Mouse (Mus musculus) forebrain, embryonic 13.5 days (tissue): ENCODE results near the gene Emcn. TPM values are rescaled to one million over a fixed set of nuclear protein-coding genes. Genes with fewer than 3 reads are reported as not detected.
A peak's percentile ranks its signal among the peaks of the same experiment; 100 is the strongest.

ENCODE experiments used
- ATAC-seq: fragments of 200-750 bp; cut with Nextera tagmentation; 2 replicates; pipeline ENCODE4 v1.8.0; 2017
- H3K27ac ChIP-seq: fragments of 300-500 bp; sonication (generic); 2 replicates; pipeline ENCODE4 v1.5.1; 2015; ENCODE audit warnings: inconsistent platforms, mild to moderate bottlenecking, moderate library complexity
- H3K27me3 ChIP-seq: fragments of 300-500 bp; sonication (generic); 2 replicates; pipeline ENCODE4 v1.6.1; 2015; ENCODE audit warnings: mild to moderate bottlenecking, inconsistent platforms
- H3K36me3 ChIP-seq: fragments of 300-500 bp; sonication (generic); 2 replicates; pipeline ENCODE4 v1.6.1; 2015; ENCODE audit warnings: mild to moderate bottlenecking, inconsistent platforms; ENCODE audit not compliant: poor library complexity, severe bottlenecking
- H3K4me1 ChIP-seq: fragments of 300-500 bp; sonication (generic); 2 replicates; pipeline ENCODE4 v1.6.1; 2015; ENCODE audit warnings: inconsistent platforms
- H3K4me2 ChIP-seq: fragments of 300-500 bp; sonication (generic); 2 replicates; pipeline ENCODE4 v1.6.1; 2015; ENCODE audit warnings: inconsistent platforms, mild to moderate bottlenecking, moderate library complexity
- H3K4me3 ChIP-seq: fragments of 300-500 bp; sonication (generic); 2 replicates; pipeline ENCODE4 v1.5.1; 2015; ENCODE audit warnings: mild to moderate bottlenecking, inconsistent platforms
- H3K9ac ChIP-seq: fragments of 300-500 bp; sonication (generic); 2 replicates; pipeline ENCODE4 v1.6.1; 2015; ENCODE audit warnings: mild to moderate bottlenecking, inconsistent platforms
- H3K9me3 ChIP-seq: fragments of 300-500 bp; sonication (generic); replicated peaks from 2 replicates; pipeline ENCODE4 v1.6.1; 2016; ENCODE audit warnings: inconsistent platforms
- WGBS: fragments of 180-500 bp; shearing (Covaris S2); methylation state at CpG from one replicate; pipeline ENCODE4 v1.1.7; 2015; 5-methylcytosine and 5-hydroxymethylcytosine counted together
- polyA plus RNA-seq: library from polyadenylated mRNA; unstranded; fragments of >200 nt; fragmentation: Nextera tagmentation; extraction: Ambion mirVana; gene quantifications from 2 replicates; pipeline ENCODE4 v1.2.1, GENCODE M21; 2015

Gene Emcn
- 10.4 and 10.5 TPM in 2 replicates for polyA plus RNA-seq

DNA sequence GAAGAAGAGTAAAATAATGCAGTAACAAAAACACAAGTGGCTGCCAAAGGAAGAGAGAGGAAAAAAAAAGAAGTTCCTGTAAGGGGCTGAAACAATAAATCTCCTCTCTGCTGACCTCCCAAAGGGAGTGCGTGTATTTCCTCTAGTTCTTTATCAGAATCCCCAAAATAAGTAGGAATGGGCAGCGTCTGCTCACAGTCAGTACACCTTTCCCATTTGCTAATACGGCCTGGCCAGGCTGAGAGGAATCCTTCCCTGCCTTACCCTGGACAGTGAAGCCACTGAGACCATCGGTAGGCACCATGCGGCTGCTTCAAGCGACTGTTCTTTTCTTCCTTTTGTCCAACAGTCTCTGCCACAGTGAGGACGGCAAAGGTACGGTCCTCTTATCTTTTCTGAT, at the start of gene Emcn:
TSS of gene Emcn (plus strand) at position 130 of the 400 bp plus-strand sequence.
- no peak for ATAC-seq
- no peaks in the 10 kb centered on the region for H3K4me1 ChIP-seq
- 61% methylated on average over 8 of the region's 8 CpGs for WGBS

DNA sequence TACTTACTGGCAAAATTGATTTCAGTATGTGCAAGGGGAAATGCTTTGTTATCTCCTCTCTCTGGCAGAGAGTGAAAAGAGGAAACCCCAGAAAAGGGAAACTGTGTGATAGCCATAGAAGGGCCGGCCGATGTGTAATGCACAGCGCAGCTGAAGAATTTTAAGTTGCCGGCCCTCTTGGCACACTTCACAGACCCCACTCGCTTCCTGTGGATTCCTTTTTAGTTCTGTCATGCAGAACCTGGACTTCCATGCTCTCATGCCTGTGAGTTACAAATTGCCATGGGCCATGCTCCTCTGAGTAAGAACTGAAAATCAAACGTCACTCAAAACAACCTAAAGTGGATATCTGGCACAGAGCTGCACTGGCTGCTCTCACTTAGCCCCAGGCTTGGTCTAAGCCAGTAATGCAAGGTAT, 47.7 kb upstream of the Emcn start:
- Histone ChIP-seq H3K36me3 (no peaks in the 10 kb centered on the region), H3K27me3 (no peaks in the 10 kb centered on the region), H3K9ac (no peak overlapping the region), H3K9me3 (no peaks in the 10 kb centered on the region), H3K4me3 (no peak overlapping the region), H3K27ac (no peak overlapping the region), H3K4me2 (no peak overlapping the region), H3K4me1 (no peaks in the 10 kb centered on the region)
- WGBS: 84% methylated on average over 6 of the region's 6 CpGs
- no peak for ATAC-seq

More for the DNA sequence above, at the start of gene Emcn:
- H3K4me3 ChIP-seq: no peak within 1 kb of the TSS
- no peak within 1 kb of the TSS for H3K4me2 ChIP-seq
- no peak within 1 kb of the TSS for H3K27ac ChIP-seq
- H3K9me3 ChIP-seq: no peaks in the 10 kb centered on the region
- H3K9ac ChIP-seq: no peak within 1 kb of the TSS
- H3K27me3 ChIP-seq: no peaks in the 10 kb centered on the region
- H3K36me3 ChIP-seq: no peaks in the 10 kb centered on the region

DNA sequence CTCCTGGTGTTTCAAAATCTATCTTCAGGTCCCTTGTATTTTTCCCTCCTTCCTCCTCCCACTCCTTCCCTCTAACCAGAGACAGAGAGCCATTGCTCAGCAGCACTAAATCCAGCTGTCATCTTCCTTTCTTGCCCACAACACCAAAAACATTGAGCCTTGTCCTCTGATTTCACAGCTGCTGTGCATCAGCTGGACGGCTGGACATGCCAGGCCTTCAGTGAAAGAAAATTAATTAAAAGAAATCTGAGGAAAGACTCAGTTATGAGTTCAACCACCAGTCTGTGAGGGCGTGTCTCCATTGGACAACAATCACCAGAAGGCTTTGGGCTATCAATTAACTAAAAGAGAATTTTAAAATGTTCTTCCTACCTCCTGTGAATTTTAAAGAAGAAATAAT, 42.6 kb upstream of the Emcn start:
- ATAC-seq: no peak
- no peaks in the 10 kb centered on the region for H3K9me3 ChIP-seq
- no peak overlapping the region for H3K4me3 ChIP-seq
- no peaks in the 10 kb centered on the region for H3K36me3 ChIP-seq
- no peaks in the 10 kb centered on the region for H3K4me1 ChIP-seq
- no peak overlapping the region for H3K27ac ChIP-seq
- no peaks in the 10 kb centered on the region for H3K27me3 ChIP-seq
- H3K9ac ChIP-seq: no peak overlapping the region
- H3K4me2 ChIP-seq: no peak overlapping the region
- WGBS: 79% methylated on average over 2 of the region's 2 CpGs

DNA sequence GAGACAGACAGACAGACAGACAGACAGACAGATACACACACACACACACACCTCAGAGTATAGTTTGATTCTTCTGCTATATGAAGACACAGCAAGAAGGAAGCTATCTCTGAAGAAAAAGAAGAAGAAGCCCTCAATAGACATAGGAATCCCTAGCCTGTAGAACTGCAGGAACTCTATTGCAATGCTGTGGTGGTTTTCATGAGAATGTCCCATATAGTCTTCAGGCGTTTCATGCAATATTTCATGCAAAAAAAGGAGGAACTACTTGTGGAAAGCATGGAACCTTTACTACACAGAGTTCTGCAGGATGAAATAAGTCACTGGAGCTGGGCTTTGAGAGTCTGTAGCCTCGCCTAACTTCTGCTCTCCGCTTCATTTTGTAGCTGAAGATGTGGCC, 40.7 kb upstream of the Emcn start:
- no peaks in the 10 kb centered on the region for H3K36me3 ChIP-seq
- no peak overlapping the region for H3K9ac ChIP-seq
- no peaks in the 10 kb centered on the region for H3K9me3 ChIP-seq
- no peak for ATAC-seq
- no peak overlapping the region for H3K4me2 ChIP-seq
- 83% methylated on average over 3 of the region's 3 CpGs for WGBS
- no peaks in the 10 kb centered on the region for H3K4me1 ChIP-seq
- H3K4me3 ChIP-seq: no peak overlapping the region
- no peak overlapping the region for H3K27ac ChIP-seq
- H3K27me3 ChIP-seq: no peaks in the 10 kb centered on the region

DNA sequence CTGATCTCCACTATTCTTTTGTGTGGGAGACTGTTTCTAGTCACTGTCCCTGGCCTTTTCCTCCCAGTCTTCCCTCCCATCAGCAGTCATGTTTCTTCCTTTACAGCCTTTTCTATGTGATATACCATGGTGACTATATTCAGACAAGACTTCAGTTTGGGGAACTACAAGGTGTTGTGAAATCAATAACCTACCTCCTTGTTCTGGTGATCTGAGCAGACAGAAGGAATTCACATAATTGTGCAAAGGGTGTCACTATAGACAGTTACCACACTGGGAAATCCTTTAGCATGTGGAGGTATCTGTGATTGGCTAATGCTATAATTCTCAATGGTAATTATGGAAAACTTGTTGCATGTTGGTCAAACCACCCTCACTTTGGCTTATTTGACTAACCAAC, 39.7 kb upstream of the Emcn start:
- no peaks in the 10 kb centered on the region for H3K9me3 ChIP-seq
- H3K4me1 ChIP-seq: no peaks in the 10 kb centered on the region
- H3K4me3 ChIP-seq: no peak overlapping the region
- no peaks in the 10 kb centered on the region for H3K36me3 ChIP-seq
- ATAC-seq: no peak
- H3K27ac ChIP-seq: no peak overlapping the region
- no peak overlapping the region for H3K9ac ChIP-seq
- no peak overlapping the region for H3K4me2 ChIP-seq
- no peaks in the 10 kb centered on the region for H3K27me3 ChIP-seq

DNA sequence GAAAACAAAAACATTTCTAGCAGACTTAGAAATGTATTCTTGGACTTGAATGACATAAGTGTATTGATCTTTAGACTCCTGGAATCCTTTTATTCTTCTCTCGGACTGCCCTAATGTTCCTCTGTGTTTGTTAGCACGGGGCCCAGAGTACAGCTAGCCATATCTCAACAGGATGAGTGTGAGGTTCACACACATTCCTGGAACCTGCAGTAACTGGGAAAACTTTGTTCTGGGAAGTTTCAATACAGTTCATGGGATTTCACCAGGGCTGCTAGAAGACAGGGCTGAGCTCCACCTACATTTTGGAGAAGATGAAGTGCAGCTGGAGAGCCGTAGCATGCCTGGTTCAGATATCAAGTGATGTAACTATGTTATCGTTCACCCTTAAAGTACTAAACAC, 38.1 kb upstream of the Emcn start:
- WGBS: 68% methylated on average over 4 of the region's 4 CpGs
- no peak overlapping the region for H3K9ac ChIP-seq
- H3K4me1 ChIP-seq: no peaks in the 10 kb centered on the region
- H3K27me3 ChIP-seq: no peaks in the 10 kb centered on the region
- no peaks in the 10 kb centered on the region for H3K36me3 ChIP-seq
- no peak overlapping the region for H3K4me2 ChIP-seq
- ATAC-seq: no peak
- H3K27ac ChIP-seq: no peak overlapping the region
- no peaks in the 10 kb centered on the region for H3K9me3 ChIP-seq
- no peak overlapping the region for H3K4me3 ChIP-seq

DNA sequence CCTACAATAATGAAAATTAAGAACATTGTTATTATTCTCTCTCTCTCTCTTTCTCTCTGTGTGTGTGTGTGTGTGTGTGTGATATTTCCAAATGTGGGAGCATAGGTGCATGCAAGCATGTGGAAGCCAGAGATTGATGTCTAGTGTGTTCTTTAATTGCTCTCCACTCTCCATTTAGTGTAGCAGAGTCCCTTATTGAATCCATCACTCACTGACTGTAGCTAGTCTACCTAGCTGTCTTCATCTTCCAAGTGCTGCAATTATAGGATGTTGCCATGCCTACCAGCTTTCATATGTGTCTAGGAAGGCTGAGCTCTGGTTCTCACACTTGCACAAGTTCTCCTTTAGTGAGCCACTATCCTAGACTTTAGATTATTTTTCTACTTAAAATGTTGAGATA, 30.9 kb upstream of the Emcn start:
- no peaks in the 10 kb centered on the region for H3K9me3 ChIP-seq
- no peak overlapping the region for H3K27ac ChIP-seq
- ATAC-seq: no peak
- H3K4me3 ChIP-seq: no peak overlapping the region
- no peaks in the 10 kb centered on the region for H3K27me3 ChIP-seq
- no peaks in the 10 kb centered on the region for H3K4me1 ChIP-seq
- no peak overlapping the region for H3K4me2 ChIP-seq
- H3K36me3 ChIP-seq: no peaks in the 10 kb centered on the region
- no peak overlapping the region for H3K9ac ChIP-seq

DNA sequence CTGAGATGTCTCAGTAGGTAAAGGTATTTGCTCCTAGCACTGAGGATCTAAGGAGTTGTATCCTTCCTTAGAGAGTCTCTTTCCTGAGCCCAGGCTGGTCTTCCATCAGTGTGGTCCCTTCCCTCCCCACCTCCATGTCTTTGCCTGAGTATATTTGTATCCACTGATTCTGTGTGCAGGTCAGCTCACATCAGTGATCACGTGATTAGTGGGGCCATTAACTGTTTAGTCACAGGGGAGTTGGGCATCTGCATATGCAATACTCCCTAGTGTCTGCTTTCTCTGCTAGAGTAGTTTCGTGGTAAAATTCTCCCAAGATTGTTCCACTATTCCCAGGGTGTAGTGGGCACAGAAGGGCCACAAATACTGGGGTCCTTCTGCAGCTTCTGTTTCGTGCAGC, 28.3 kb upstream of the Emcn start:
- Histone ChIP-seq H3K4me3 (no peak overlapping the region), H3K4me2 (no peak overlapping the region), H3K27me3 (no peaks in the 10 kb centered on the region), H3K27ac (no peak overlapping the region), H3K36me3 (no peaks in the 10 kb centered on the region), H3K9ac (no peak overlapping the region), H3K4me1 (no peaks in the 10 kb centered on the region), H3K9me3 (no peaks in the 10 kb centered on the region)
- WGBS: 70% methylated on average over 3 of the region's 3 CpGs
- no peak for ATAC-seq

DNA sequence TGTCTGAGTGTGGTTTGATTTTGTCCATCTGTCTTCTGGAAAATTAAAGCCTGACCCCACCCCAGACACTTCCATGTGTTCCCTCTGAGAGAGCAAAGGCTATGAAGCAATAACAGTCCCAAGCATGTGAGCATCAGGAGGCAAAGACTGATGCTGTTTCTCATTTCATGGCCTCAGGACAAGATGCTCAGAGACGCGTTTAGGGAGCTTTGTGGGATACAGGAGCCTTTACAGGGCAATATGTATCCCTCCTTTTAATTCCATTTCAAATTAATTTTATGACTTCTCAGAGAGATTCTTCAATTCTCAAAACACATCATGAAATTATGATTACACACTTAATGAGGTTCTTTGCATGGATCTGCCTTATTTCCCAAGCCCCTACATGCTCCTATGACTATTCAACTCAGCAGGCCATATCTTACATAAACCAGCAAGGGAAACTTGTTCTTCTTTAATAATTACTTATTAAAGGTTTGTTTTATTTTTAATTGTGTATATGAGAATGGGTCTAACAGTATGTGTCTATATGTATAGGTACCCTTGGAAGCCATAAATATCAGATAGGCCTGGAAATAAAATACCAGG, 27.0 kb upstream of the Emcn start:
- H3K4me1 ChIP-seq: no peaks in the 10 kb centered on the region
- no peaks in the 10 kb centered on the region for H3K36me3 ChIP-seq
- WGBS: 98% methylated on average over 2 of the region's 2 CpGs
- H3K27me3 ChIP-seq: no peaks in the 10 kb centered on the region
- H3K9me3 ChIP-seq: no peaks in the 10 kb centered on the region
- ATAC-seq: no peak
- H3K27ac ChIP-seq: no peak overlapping the region
- H3K4me2 ChIP-seq: no peak overlapping the region
- no peak overlapping the region for H3K9ac ChIP-seq
- no peak overlapping the region for H3K4me3 ChIP-seq

DNA sequence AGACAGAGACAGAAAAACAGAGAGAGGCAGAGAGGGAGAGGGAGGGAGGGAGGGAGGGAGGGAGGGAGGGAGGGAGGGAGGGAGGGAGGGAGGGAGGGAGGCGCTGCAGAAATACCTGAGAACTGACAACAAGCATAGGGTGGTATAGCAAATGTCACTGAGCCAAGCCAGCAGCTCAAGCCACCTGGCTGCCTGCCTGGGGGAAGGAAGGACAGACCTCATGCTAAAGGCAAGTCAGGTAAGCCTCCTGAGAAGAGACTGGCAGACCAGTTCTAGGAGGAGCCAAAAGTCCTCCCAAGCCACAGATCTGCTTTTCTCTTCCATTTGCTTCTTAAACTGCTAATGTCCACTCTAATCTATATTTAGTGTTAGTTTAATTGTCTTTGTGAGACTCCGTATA, 22.5 kb upstream of the Emcn start:
- H3K9ac ChIP-seq: no peak overlapping the region
- no peaks in the 10 kb centered on the region for H3K9me3 ChIP-seq
- ATAC-seq: no peak
- H3K27ac ChIP-seq: no peak overlapping the region
- H3K4me1 ChIP-seq: no peaks in the 10 kb centered on the region
- WGBS: 89% methylated on average over 2 of the region's 2 CpGs
- H3K4me2 ChIP-seq: no peak overlapping the region
- no peak overlapping the region for H3K4me3 ChIP-seq
- H3K36me3 ChIP-seq: no peaks in the 10 kb centered on the region
- H3K27me3 ChIP-seq: no peaks in the 10 kb centered on the region

DNA sequence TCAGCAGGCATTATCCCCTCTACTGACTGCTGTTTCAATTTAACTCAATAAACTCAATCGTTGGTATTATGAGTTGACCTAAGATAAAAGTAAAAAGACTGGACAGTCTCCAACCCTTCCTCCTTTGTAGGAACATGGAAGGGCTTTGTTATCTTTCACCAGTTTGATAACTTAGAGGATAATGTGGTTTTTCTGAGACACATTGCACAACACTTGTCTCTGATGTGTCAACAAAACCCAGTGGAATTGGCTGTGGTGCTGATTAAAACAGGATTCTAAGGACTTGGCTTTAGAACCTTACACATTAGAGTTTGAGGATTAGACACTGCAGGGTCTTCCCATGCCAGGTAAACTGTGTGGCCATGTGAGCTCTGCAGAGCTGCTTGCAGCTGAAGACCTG, 20.9 kb upstream of the Emcn start:
- no peaks in the 10 kb centered on the region for H3K4me1 ChIP-seq
- H3K27ac ChIP-seq: no peak overlapping the region
- no peak for ATAC-seq
- no peak overlapping the region for H3K4me2 ChIP-seq
- H3K9me3 ChIP-seq: no peaks in the 10 kb centered on the region
- H3K36me3 ChIP-seq: no peaks in the 10 kb centered on the region
- 64% methylated on average over 1 of the region's 1 CpGs for WGBS
- no peak overlapping the region for H3K9ac ChIP-seq
- H3K4me3 ChIP-seq: no peak overlapping the region
- H3K27me3 ChIP-seq: no peaks in the 10 kb centered on the region

DNA sequence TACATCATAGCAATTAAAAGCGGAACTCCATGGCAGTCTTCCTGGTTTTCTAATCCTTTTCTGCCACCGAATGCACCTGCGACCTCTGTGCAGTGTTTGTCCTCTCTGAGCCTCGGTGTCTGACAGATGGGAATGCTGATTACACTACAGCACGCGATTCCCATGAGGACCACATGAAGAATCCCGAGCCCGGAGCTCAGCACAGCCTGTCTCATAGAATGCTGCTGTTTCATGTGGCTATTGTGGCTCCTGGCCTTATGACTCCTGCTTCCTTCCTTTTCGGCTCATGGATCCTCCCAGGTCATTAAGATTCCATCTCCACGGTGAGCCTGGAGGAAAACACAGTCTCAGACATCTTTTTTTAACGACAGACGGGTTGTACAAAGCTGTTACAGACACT, 18.6 kb upstream of the Emcn start:
- H3K27me3 ChIP-seq: no peaks in the 10 kb centered on the region
- no peaks in the 10 kb centered on the region for H3K36me3 ChIP-seq
- no peaks in the 10 kb centered on the region for H3K4me1 ChIP-seq
- peak; percentile 36; the same call in 1 of the 2 replicates for ATAC-seq
- no peak overlapping the region for H3K4me2 ChIP-seq
- no peak overlapping the region for H3K27ac ChIP-seq
- H3K4me3 ChIP-seq: no peak overlapping the region
- 63% methylated on average over 12 of the region's 12 CpGs for WGBS
- no peak overlapping the region for H3K9ac ChIP-seq
- no peaks in the 10 kb centered on the region for H3K9me3 ChIP-seq

DNA sequence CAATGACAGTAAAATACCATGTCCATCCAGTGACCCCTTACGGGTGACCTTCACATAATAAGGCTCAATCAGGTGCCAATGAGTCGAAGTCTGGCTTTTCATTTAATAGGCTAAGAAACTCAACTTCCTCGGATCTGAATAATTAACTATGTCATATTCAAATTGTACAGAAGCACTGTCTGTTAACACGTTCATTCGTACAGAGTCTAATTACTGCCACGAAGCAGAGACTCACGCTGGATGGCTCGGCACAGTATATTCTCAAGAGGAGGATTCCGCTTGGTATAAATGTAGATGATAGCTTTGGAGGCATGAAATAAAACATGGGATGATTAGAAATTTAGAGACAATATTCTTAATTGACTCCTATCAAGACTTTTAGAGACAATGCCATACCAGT, 11.0 kb upstream of the Emcn start:
- Histone ChIP-seq H3K4me3 (no peak overlapping the region), H3K4me1 (no peaks in the 10 kb centered on the region), H3K9ac (no peak overlapping the region), H3K27ac (no peak overlapping the region), H3K27me3 (no peaks in the 10 kb centered on the region), H3K9me3 (no peaks in the 10 kb centered on the region), H3K4me2 (no peak overlapping the region), H3K36me3 (no peaks in the 10 kb centered on the region)
- WGBS: 51% methylated on average over 9 of the region's 9 CpGs
- ATAC-seq: 0 out of 2 replicates have a peak, but pooled peaks have one; percentile 48
